Mouse (Mus musculus) heart, adult 2 months (tissue): ENCODE measurements around the gene Lrrc56.

Experiments used
- CTCF ChIP-seq: fragments of 200-600 bp; IDR thresholded peaks from 2 replicates; pipeline ENCODE4 v1.8.1; 2022; ENCODE audit warnings: antibody characterized with exemption, mild to moderate bottlenecking, moderate library complexity
- EP300 ChIP-seq: fragments of 200-500 bp; IDR thresholded peaks from 2 replicates; pipeline ENCODE4 v1.6.1; 2011; ENCODE audit warnings: low read depth, low read length, control low read depth; ENCODE audit not compliant: insufficient read depth
- POLR2A ChIP-seq: fragments of 200-500 bp; IDR thresholded peaks from 2 replicates; pipeline ENCODE4 v1.6.1; 2011; ENCODE audit warnings: mild to moderate bottlenecking, low read depth, low read length, control low read depth; ENCODE audit not compliant: insufficient read depth

DNA sequence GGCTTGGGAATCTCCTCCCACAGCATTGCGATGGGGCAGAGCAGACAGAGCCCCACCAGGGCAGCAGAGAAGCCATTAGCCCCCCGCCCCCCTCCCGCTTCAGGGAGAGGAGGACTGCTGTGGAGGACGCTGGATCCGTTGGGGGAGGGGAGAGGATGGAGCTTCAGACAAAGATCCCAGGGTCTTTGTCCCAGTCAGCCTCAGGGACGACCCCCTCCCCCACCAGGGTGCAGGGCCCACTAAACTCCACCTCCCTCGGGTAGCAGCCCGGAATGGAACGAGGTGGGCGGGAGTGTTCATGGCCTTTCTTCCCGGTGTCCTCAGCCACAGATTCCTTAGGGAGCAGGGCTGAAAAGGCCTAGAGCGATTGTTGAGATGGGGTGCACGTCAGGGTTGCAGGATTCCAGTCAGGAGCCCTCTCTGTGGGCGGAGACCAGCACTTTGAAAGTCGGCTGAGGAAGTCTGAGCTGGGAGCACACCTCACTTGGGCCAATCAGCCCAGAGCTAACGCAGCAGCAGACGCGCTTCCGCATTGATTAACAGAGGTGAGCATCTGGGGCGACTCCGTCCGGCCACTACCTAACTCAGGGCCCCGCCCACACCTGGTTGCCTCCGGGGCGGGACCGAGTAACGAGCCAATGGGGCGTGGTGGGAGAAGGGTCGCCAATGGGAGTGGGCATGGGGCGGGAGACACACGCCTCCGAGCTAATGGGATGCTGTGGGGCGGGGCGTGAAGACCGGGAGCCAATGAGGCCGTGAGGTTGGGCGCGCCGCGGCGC lies 21.3 kb downstream of the Lrrc56 start, which contains the start of gene Rassf7:
- no peak for TF ChIP-seq CTCF
- no peak for TF ChIP-seq POLR2A
- no peak for TF ChIP-seq EP300
